Mouse (Mus musculus) ovary, postnatal 36 days (tissue): ENCODE measurements at regions not wholly inside any gene's neighbourhood (a gene's known extent, or its start where the extent isn't known, plus 50 kb on each side); places are given as distances from the start of the nearest gene placed in this dataset.

Experiments used
- DNase-seq: peaks from one replicate; pipeline ENCODE4 v3.0.0; 2022; ENCODE audit warnings: low spot score, mixed read lengths

DNA sequence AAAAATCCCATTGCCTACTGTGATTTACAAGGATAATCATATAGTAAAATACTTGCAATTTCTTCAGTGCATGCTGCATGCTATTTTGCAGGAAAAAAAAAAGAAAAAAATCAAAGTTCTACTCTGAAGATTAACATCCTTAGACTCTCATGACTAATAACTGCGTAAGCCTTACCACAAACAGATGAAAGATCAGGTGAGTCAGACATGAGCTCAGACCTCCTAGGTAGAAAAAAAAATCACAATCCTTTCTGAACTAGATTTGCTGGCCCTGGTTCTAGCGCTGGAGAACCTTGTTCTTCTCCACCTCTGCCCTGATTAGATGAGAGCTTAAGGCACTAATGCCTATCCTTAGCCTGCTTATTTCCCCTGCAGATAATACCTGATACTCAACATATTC, 96.1 kb upstream of the Snap25 start:
- DNase-seq, result no peak

DNA sequence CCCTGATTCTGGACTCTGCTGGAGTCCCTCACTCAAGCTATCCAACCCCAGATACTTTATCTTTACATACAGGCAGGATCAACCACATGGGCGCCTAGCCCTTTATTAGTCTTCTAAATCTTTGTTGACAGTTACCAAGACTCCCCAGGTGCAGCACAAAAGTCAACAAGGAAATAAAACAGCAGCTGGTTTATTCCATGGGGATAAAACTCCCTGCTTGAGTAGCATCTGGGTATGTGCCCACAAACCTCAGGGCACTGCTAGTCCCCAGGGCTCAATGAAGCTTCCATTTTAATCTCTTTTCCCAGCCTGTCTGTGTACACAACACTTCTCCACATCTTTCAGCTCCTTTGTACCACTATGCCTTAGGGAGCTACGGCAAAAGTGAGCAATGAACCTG, 95.1 kb upstream of the Snap25 start:
- no peak for DNase-seq

DNA sequence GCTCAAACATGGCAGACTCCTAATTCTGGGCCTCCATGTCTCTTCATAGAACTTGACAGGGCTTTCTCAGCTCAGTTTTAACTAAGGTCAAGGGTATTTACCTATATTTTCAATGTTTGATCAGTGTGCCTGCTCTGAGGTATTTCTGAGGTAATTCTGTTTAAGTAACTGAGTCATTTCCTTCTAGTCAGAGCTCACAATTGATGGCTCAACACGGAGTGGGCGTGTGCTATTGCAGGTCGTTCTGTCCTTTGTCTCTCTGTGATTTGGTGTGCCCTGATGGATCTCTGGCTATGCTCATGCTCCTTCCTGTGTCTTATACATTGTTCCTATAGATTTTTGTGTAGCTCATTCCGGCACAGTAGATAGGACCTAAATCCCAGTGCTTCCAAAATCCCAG, 92.9 kb upstream of the Snap25 start:
- DNase-seq, result no peak

DNA sequence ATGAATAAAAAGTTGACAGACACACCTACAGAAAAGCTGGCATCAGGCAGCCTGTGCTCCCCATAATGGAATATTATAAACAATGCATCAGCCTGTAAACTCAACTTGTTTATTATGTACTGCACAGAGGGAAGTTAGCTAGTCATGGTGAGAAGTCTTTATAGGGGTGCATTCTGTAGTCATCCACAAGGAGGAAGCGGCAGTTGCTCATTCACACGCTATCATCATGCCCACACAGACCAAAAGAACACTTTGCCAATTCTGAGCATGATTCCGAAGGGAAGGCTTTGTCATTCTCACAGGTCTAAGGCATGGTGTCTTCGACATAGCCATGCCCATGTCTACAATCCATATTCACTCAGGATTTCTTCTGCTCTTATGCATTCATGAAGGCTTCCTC, 92.3 kb upstream of the Snap25 start:
- no peak for DNase-seq

DNA sequence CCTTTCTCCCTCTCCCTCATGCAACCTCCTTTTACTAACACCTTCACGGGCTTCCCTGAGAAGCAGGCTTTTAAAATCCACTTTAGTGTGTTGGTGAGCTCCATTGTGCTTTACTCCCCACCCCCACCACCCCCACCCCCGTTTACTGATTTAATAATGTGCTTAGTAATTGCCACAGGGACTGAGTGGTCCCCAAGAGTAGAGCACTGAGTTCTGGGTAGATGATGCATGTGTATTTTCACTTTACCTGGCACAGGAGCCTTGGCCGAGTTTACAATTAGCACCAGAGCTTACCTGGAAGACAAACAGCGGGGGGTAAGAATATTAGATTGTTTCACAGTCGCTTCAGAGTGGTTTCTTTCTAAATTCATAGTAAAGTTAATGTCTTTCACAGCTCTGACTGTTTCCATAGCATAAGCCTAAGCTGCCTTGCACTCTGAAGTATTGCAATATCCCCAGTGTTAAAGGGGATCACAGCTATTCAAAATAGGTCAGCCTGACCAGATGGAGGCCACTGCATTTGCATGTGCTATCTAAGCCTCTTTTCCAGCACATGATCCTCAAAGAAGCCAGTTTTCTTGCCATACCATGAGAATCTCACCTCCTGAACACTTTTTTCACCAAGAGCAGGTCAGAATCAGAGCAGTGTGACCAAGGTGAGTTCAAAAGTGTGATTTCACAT, 89.3 kb upstream of the Snap25 start:
- DNase-seq, result no peak

DNA sequence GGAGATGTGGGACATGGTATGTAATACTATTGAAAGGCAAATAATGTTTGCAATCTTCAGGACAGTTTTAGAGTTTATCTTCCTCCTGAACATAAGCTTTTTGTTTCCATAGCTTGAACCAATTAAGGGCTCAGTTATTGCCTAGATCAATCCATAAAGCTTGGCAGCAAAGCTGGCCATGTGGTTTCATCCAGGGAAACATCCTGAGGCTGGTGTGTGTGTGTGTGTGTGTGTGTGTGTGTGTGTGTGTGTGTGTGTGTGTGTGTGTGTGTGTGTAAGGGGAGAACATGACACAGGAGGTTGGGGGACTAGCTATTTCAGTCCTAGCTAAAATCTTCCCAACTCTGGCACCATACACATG, 88.8 kb upstream of the Snap25 start:
- DNase-seq, result no peak

DNA sequence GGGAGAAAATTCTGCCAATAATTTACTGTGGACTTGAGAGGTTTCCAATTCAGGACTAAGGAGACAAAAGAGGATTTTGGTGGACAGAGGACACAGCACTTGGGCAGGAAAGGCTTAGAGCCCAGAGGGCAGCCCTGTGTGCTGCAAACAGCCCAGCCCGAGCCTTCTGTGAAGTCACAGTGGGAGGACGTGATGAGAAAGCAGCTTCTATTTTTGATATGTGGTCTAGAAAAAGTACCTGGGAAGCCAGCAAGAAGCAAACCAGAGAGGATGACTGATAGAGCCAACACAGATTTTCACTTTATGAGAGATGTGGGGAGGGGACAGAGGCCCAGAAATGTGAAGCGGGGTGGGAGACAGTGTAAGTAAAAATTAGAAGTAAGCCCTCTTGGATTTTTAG, 66.3 kb upstream of the Snap25 start:
- no peak for DNase-seq

DNA sequence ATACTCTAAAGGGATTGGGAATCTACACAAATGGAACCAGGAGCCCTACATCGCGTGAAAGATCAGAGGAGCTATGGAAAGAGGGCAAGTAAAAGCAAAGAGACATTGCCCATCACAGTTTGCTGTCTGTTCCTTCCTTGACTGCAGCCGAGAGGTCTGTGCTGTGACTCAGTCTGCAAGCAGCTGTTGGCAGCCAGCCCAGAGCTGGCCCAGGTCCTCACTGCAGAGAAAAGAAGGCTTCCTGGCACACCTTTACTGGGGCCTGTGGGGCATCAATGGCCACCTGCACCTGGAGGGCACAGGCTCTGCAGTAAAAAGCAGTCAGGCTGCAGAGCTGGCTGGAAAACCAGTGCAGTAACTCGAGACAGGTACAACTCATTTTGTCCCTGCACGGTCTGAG, 64.6 kb upstream of the Snap25 start:
- peak; percentile 56 for DNase-seq

DNA sequence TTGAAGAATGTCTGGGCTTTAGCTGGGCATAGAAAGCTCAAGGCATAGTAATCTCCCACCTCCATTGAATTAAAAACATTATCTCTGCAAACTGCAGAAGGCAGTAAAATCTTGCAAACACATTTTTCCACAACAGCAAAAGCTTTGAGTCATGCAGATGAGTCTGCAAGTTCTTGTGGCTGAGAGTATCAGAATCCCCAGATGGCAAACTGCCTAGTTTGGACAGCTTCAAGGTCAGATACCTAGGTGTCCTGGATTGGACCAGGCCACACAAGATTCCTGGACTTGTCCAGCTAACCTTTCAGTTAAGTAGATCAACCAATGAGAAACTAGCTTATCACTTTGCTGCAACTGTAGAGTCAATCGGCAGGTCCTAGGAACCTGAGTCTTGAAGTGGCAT, 62.5 kb upstream of the Snap25 start:
- no peak for DNase-seq

DNA sequence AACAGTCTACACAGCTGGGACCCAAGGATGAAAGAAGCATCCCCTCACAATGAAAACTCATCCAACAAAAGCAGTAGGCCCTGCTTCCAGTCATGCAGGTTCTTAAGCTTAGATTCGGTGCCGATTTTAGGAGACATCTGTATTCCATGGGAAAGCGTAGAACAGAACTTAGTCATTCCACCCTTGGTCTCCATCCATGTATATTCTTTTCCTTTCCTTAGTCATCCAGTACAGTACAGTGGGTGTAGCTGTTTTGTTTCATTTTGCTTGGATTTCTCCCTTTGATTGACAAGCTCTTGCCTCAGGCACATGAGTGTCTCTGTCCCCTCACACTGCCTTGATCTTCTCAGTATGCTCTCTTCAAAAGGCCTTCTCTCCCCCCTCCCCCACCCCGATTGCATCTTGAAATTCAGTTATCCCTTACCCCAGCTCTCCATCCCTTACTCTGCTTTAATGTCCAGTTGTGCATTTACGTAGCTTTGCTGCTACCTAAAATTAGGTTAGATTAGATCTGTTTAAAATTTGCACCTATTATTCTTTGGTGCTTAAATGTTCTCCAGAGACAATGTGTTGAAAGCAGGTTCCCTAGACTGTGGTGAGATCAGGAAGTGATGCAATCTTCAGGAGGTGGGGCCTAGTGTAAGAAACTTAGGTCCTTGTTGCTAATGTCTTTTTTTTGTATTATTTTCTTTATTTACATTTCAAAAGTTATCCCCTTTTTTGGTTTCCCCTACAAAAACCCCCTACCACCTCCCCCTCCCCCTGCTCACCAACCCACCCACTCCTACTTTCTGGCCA, 60.8 kb upstream of the Snap25 start:
- DNase-seq, result no peak
